Mouse (Mus musculus) cerebellum, adult 2 months (tissue): ENCODE data around the gene Myrip.
A peak's percentile ranks its signal among the peaks of the same experiment; 100 is the strongest.

Experiments
- CTCF ChIP-seq: fragments of 200-500 bp; IDR thresholded peaks from 2 replicates; pipeline ENCODE4 v1.5.1; 2011; ENCODE audit warnings: low read depth, mild to moderate bottlenecking, control low read depth, low read length, moderate library complexity, borderline replicate concordance; ENCODE audit not compliant: insufficient read depth
- POLR2A ChIP-seq: fragments of 200-500 bp; IDR thresholded peaks from 2 replicates; pipeline ENCODE4 v1.6.1; 2011; ENCODE audit warnings: low read length, control low read depth, borderline replicate concordance; ENCODE audit not compliant: insufficient read depth

GRCm38 (mm10) chr9:120410421-120410820 lies 109.1 kb downstream of the Myrip start:
- TF ChIP-seq POLR2A (no peak), CTCF (peak; percentile 67; the same call in 1 of the 2 replicates)
